Mouse (Mus musculus): ENCODE measurements at regions not wholly inside any gene's neighbourhood (a gene's known extent, or its start where the extent isn't known, plus 50 kb on each side); places are given as distances from the start of the nearest gene placed in this dataset.

DNA sequence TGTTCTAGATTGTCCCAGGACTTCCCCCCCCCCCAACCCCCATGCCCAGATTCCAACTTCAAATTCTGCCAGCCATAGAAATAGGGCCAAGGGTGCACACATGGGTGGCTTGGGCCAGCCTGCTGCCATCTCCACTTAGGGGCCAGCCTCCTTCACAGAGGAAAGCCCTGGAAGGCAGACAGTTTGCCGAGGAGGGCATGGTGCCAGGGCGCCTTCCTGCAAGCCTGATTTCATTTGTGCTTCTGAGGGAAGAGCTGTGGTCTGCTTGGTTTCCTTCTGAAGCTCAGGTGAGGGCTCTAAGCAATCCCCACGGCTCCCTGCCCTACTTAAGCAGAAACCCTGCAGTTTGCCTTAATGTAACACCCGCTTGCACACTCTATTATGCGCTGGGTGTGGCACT is 52.3 kb upstream of the Tcl1 start:
- Histone ChIP-seq H3K4me1 (ENCODE audit: control insufficient read depth, insufficient read depth, low read length) (peaks cover 20% of the 10 kb centered on the region), H3K27ac (ENCODE audit: insufficient read depth, low read length) (no peak overlapping the region), H3K4me3 (replicated peaks; ENCODE audit: insufficient read depth, low read depth, low read length) (no peak overlapping the region), H3K27me3 (ENCODE audit: control insufficient read depth, insufficient read depth, low read length) (no peaks in the 10 kb centered on the region)
- TF ChIP-seq CTCF (IDR thresholded peaks at IDR 0.05; ENCODE audit: borderline replicate concordance, insufficient read depth, low read depth, low read length), result no peak
- TF ChIP-seq POLR2A (IDR thresholded peaks at IDR 0.05; ENCODE audit: borderline replicate concordance, insufficient read depth, low read length), result no peak
- peak; percentile 78 to 79 for DNase-seq
- WGBS, result 24% methylated on average over 5 of the region's 5 CpGs

DNA sequence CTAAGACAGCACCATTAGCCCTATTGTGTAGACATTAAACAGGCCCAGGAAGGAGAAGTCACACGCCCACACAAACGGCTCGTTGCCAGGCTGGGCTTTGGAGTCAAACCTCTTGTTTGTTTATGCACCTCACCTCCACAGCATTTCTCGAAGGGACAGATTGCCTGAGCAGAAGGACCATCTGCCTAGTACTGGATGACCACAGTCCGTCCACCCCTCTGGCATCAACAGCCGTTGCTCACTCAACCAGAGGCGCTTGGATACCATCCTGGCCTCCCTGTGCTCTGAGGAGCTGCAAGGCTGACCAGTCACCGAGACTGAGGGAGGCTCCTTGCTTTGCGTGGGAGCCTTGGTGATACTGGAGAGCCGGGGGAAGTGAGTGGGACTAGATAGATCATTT is 53.6 kb upstream of the Tunar start:
- no peaks in the 10 kb centered on the region for H3K27me3 ChIP-seq (ENCODE audit: control insufficient read depth, insufficient read depth, low read length)
- peak; percentile 65 to 80 for DNase-seq
- H3K4me3 ChIP-seq (replicated peaks; ENCODE audit: insufficient read depth, low read depth, low read length), result no peak overlapping the region
- 23% methylated on average over 10 of the region's 10 CpGs for WGBS
- no peak overlapping the region for H3K27ac ChIP-seq (ENCODE audit: insufficient read depth, low read length)
- TF ChIP-seq POLR2A (IDR thresholded peaks at IDR 0.05; ENCODE audit: borderline replicate concordance, insufficient read depth, low read length) (no peak), CTCF (IDR thresholded peaks at IDR 0.05; ENCODE audit: borderline replicate concordance, insufficient read depth, low read depth, low read length) (no peak)
- H3K4me1 ChIP-seq (ENCODE audit: control insufficient read depth, insufficient read depth, low read length), result peaks cover 11% of the 10 kb centered on the region

DNA sequence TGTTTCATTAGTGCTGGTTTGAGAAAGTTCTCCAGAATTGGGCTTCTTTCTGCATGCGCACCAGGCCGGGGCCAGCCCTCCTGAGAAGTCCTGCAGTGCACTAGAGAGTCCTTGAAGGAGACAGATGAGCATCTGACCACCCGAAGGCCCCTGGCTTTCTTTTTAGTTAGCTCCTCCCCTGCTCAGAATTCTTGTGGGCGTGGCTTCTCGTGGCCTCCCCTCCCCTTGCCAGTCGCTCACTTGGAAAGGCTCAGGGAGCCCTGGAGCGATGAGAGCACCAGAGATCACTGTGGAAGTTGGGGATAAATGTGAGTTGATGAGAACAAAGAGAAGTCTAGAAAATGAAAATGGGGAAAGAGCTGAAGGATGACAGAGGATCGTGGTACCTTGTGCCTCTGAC is 52.6 kb upstream of the Tunar start:
- H3K27me3 ChIP-seq (ENCODE audit: control insufficient read depth, insufficient read depth, low read length), result no peaks in the 10 kb centered on the region
- DNase-seq, result no peak
- H3K4me3 ChIP-seq (replicated peaks; ENCODE audit: insufficient read depth, low read depth, low read length), result no peak overlapping the region
- H3K4me1 ChIP-seq (ENCODE audit: control insufficient read depth, insufficient read depth, low read length), result peaks cover 9% of the 10 kb centered on the region
- WGBS, result 67% methylated on average over 8 of the region's 8 CpGs
- H3K27ac ChIP-seq (ENCODE audit: insufficient read depth, low read length), result no peak overlapping the region
- TF ChIP-seq CTCF (IDR thresholded peaks at IDR 0.05; ENCODE audit: borderline replicate concordance, insufficient read depth, low read depth, low read length), result no peak
- no peak for TF ChIP-seq POLR2A (IDR thresholded peaks at IDR 0.05; ENCODE audit: borderline replicate concordance, insufficient read depth, low read length)

GRCm38 (mm10) chr12:105282091-105282490 is 51.6 kb upstream of the Tunar start:
- Histone ChIP-seq H3K27ac (ENCODE audit: insufficient read depth, low read length) (no peak overlapping the region), H3K4me3 (replicated peaks; ENCODE audit: insufficient read depth, low read depth, low read length) (no peak overlapping the region), H3K4me1 (ENCODE audit: control insufficient read depth, insufficient read depth, low read length) (peaks cover 9% of the 10 kb centered on the region), H3K27me3 (ENCODE audit: control insufficient read depth, insufficient read depth, low read length) (no peaks in the 10 kb centered on the region)
- no peak for TF ChIP-seq CTCF (IDR thresholded peaks at IDR 0.05; ENCODE audit: borderline replicate concordance, insufficient read depth, low read depth, low read length)
- no peak for TF ChIP-seq POLR2A (IDR thresholded peaks at IDR 0.05; ENCODE audit: borderline replicate concordance, insufficient read depth, low read length)
- 50% methylated on average over 7 of the region's 7 CpGs for WGBS
- DNase-seq, result no peak
